22 mouse cellular contexts compared by ENCODE assay signal in genomic region chr11:18904285-18904684, GRCm38 (mm10).
"Had no signal": no experiment of that assay in that cellular context is flagged by ENCODE, and none has a peak within 500 bp of the region (broad histone marks: within the 10 kb centered on the region; RNA-seq: fewer than 3 reads in every experiment).

No protein-coding gene starts in this region.

- H3K4me3 ChIP-seq: kidney, embryonic 15.5 days; left cerebral cortex, adult 2 months; liver, embryonic 15.5 days; midbrain, embryonic 10.5 days; midbrain, embryonic 13.5 days; myocyte; neural tube, embryonic 13.5 days; stomach, embryonic 15.5 days had no signal

- H3K27me3 ChIP-seq: kidney, embryonic 15.5 days; liver, embryonic 15.5 days; midbrain, embryonic 13.5 days; neural tube, embryonic 13.5 days; stomach, embryonic 15.5 days had no signal

- H3K9me3 ChIP-seq: kidney, embryonic 15.5 days; liver, embryonic 15.5 days; midbrain, embryonic 10.5 days; midbrain, embryonic 13.5 days; neural tube, embryonic 13.5 days; stomach, embryonic 15.5 days had no signal

- DNase-seq: kidney, adult 11 months; kidney, adult 8-10 months; kidney, postnatal 10 days; kidney, postnatal 36 days; layer of hippocampus, postnatal 36 days; lung, adult 2 months; lung, postnatal 14 days; lung, postnatal 4 days; retina, postnatal 1 day; right cerebral cortex, postnatal 25 days; spleen, adult 18-20 months; thymus, adult 18-20 months; thymus, postnatal 36 days had no signal

- H3K9ac ChIP-seq: kidney, embryonic 15.5 days; liver, embryonic 15.5 days; midbrain, embryonic 13.5 days; neural tube, embryonic 13.5 days; stomach, embryonic 15.5 days had no signal

- ATAC-seq: midbrain, embryonic 13.5 days; midbrain, embryonic 16.5 days had no signal

- H3K27ac ChIP-seq: kidney, embryonic 15.5 days; left cerebral cortex, adult 2 months; liver, embryonic 15.5 days; midbrain, embryonic 10.5 days; midbrain, embryonic 13.5 days; neural tube, embryonic 13.5 days; stomach, embryonic 15.5 days had no signal

- H3K4me2 ChIP-seq: kidney, embryonic 15.5 days; liver, embryonic 15.5 days; midbrain, embryonic 13.5 days; neural tube, embryonic 13.5 days; stomach, embryonic 15.5 days had no signal

- H3K36me3 ChIP-seq: liver, embryonic 15.5 days; midbrain, embryonic 13.5 days; stomach, embryonic 15.5 days had no signal
